Mouse (Mus musculus) T-helper 2 cell (primary cell): Measurements from ENCODE around the gene Slit3.

Experiments
- in situ Hi-C: fragments of 300-600 bp; cut with MboI, MseI; formaldehyde crosslinking; loops from one replicate; pipeline ENCODE4 v1.15.1; 2025; ENCODE audit warnings: high pct_unique_total_duplicates

Slit3 gene

GRCm38 (mm10) chr11:35345696-35346480 is 224.9 kb downstream of the Slit3 start:
- in situ Hi-C loops: no loop called here

GRCm38 (mm10) chr11:35348099-35348498 is 227.1 kb downstream of the Slit3 start:
- in situ Hi-C loops: no loop called here

DNA sequence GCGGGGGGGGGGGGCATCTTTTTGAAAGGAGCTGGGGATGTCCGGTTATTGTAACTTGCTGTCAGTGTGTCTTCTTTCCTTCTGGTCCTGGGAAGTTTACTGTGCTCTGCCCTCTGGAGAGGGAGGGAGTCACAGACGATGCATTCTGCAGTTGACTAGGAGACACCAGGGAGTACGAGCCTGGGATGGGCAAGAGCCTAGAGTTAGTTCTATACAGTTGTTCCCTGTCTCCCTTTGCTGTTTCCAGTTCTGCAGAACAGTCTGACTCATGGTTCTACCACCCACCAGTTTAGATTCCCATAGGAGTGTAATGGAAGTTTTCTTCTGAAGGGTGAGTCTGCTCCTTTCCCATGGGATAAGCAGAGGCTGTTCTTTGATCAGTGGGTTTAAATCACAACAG is 229.9 kb downstream of the Slit3 start:
- in situ Hi-C loops: no loop called here

- in situ Hi-C loops: no loop called here
Measured at GRCm38 (mm10) chr11:35351376-35351775, 230.4 kb downstream of the Slit3 start.

GRCm38 (mm10) chr11:35355811-35356210 is 234.8 kb downstream of the Slit3 start:
- in situ Hi-C loops: no loop called here

GRCm38 (mm10) chr11:35361071-35361470 is 240.0 kb downstream of the Slit3 start:
- in situ Hi-C loops: no loop called here

DNA sequence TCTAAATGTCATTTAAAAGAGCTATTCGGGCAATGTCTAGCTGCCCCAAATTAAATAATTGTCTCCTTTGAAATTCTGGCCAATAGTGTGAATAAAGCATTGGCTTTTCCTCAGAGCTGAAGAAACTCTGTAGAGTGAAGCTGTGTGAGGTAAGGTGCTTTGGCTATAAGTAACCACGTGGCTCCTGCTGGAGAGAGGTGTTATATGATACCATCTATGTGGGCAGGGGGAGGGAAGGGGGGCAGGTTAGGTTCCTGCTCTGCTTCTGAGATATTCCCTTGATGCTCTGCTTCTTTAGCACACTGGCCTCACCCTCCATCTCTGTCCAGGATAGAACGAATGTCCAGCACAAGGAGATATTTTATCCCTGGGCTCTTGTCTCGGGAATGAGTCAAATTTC is 242.0 kb downstream of the Slit3 start:
- in situ Hi-C loops: no loop called here

- in situ Hi-C loops: no loop called here
Measured at GRCm38 (mm10) chr11:35364469-35364868, 243.4 kb downstream of the Slit3 start.

GRCm38 (mm10) chr11:35365510-35365931 is 244.5 kb downstream of the Slit3 start:
- in situ Hi-C loops: no loop called here

- in situ Hi-C loops: no loop called here
Measured at GRCm38 (mm10) chr11:35366611-35367010, 245.6 kb downstream of the Slit3 start.

GRCm38 (mm10) chr11:35367248-35367647 is 246.2 kb downstream of the Slit3 start:
- in situ Hi-C loops: no loop called here

- in situ Hi-C loops: no loop called here
Measured at GRCm38 (mm10) chr11:35369964-35370363, 248.9 kb downstream of the Slit3 start.

DNA sequence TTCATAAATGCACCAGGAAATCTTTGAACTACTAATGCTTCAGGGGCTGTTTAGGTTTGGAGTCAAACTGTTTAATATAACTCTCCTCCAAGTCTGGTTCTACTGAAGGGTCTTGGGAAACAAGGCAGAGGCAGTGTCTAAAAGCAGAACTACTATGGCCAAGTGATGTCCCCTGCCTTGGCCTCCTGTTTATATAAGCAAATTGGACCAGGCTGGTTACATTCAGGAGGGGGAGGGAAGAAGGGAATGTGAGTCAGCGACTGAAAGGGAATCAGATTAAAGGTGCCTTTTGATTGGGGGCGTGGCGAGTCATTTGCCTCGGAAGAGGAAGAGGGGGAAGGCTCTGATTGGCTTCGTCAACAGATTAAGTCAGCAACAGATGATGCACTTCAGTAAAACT is 249.7 kb downstream of the Slit3 start:
- in situ Hi-C loops: no loop called here

GRCm38 (mm10) chr11:35372410-35372809 is 251.4 kb downstream of the Slit3 start:
- in situ Hi-C loops: no loop called here

GRCm38 (mm10) chr11:35375072-35375471 is 254.0 kb downstream of the Slit3 start:
- in situ Hi-C loops: loop anchor here (25.0 kb wide), 1 partner anchor 688 kb away; no protein-coding TSS in a partner anchor

GRCm38 (mm10) chr11:35378802-35379201 is 257.8 kb downstream of the Slit3 start:
- in situ Hi-C loops: loop anchor here (25.0 kb wide), 1 partner anchor 692 kb away; no protein-coding TSS in a partner anchor

GRCm38 (mm10) chr11:35379407-35379806 is 258.4 kb downstream of the Slit3 start:
- in situ Hi-C loops: loop anchor here (25.0 kb wide), 1 partner anchor 692 kb away; no protein-coding TSS in a partner anchor

GRCm38 (mm10) chr11:35380766-35381165 is 259.7 kb downstream of the Slit3 start:
- in situ Hi-C loops: loop anchor here (25.0 kb wide), 1 partner anchor 693 kb away; no protein-coding TSS in a partner anchor

DNA sequence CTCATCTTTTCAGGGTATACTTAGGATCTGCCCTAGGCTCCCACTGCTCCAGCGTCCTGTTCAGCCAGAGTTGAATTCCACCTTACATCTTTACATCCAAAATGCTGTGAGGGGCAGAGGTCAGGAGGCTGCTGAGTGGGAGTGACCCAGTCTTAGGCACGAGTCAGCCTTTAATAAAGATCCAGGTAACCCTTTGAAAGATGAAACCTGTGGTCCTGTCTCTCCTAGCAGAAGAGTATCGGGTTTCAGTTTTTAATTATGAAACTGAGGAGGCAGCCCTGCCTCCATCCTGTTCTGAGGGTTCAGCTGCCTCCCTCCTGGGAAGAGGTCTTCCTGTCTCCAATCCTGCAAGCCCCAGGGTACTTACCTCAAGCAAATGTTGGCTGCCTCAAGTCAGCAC is 264.4 kb downstream of the Slit3 start:
- in situ Hi-C loops: loop anchor here (25.0 kb wide), 1 partner anchor 698 kb away; no protein-coding TSS in a partner anchor

GRCm38 (mm10) chr11:35387826-35388225 is 266.8 kb downstream of the Slit3 start:
- in situ Hi-C loops: loop anchor here (25.0 kb wide), 1 partner anchor 701 kb away; no protein-coding TSS in a partner anchor

DNA sequence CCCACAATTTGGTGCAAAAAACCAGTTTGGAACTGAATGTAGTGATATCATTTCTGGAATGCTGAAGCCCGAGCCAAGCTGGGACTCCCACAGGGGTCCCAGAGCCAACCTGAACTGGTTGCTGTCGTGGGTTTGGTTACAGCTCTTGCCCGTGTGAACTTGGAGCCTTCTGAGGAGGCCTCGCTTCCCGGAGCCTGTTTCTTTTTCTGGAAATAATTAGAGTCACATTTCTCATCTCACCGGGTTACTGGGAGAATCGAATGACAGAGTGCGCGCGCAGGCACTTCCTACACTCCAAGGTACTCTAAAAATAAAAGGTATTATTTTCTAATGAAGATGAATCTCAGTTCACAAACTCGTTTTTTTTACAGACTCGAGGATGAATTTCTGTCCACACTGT is 267.4 kb downstream of the Slit3 start:
- in situ Hi-C loops: loop anchor here (25.0 kb wide), 1 partner anchor 701 kb away; no protein-coding TSS in a partner anchor

- in situ Hi-C loops: loop anchor here (25.0 kb wide), 1 partner anchor 702 kb away; no protein-coding TSS in a partner anchor
Measured at GRCm38 (mm10) chr11:35389341-35389740, 268.3 kb downstream of the Slit3 start.
